Mouse (Mus musculus) stomach, postnatal 0 days (tissue): ENCODE results near the gene Uck2.

Experiments
- CTCF ChIP-seq: IDR thresholded peaks from 2 replicates; pipeline ENCODE4 v1.5.1; 2016; ENCODE audit warnings: antibody characterized with exemption, low read depth, mild to moderate bottlenecking, moderate library complexity
- EP300 ChIP-seq: optimal IDR thresholded peaks from 2 replicates; pipeline ENCODE3; 2016; ENCODE audit warnings: antibody characterized with exemption

GRCm38 (mm10) chr1:167285320-167285355 lies at the start of gene Uck2:
- no peak for TF ChIP-seq EP300
- TF ChIP-seq CTCF: no peak
